Mouse (Mus musculus): ENCODE measurements at regions not wholly inside any gene's neighbourhood (a gene's known extent, or its start where the extent isn't known, plus 50 kb on each side); places are given as distances from the start of the nearest gene placed in this dataset.

- DNase-seq (ENCODE audit: low spot score in 2 of 2) = no peak
Observed at GRCm38 (mm10) chr10:43745931-43746630, 155.5 kb downstream of the Qrsl1 start.

DNA sequence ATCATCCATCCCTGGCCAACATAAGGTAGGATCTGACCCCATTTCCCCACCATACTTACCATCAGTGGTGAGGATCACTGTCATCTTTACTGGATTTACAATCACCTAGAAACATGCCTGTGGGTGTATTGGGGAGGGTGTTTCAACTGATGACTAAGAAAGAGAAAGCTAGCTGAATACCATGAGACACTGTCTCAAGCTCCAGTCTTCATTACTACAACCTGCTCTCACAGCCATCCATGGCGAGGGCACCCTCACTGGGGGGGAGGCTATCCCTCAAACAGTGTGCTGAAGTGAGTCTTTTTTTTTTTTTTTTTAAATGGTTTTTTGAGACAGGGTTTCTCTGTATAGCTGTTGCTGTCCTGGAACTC is 154.9 kb downstream of the Qrsl1 start:
- DNase-seq (ENCODE audit: low spot score in 2 of 2) = no peak

- no peak for DNase-seq (ENCODE audit: low spot score in 2 of 2)
Observed at GRCm38 (mm10) chr10:43747541-43747940, 154.0 kb downstream of the Qrsl1 start.

DNA sequence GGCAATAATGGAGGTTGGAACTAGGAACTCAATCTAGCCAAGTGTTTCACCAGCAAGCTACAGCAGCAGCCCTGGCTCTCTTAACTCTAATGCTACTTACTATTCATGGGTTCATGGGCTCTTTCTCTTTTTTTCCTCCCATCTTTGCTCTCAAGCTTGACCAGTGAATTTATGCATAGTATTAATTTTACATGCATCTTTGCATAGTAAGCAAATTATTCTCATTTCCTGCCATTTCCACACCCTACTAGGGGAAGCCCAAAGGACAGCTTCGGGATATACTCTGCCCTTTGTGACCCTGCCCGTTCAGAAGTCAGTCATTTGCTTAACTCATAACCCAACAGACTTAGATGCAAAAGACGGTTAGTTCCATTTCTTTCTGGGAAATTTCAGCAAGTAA is 153.2 kb downstream of the Qrsl1 start:
- no peak for DNase-seq (ENCODE audit: low spot score in 2 of 2)

- peak in 1 of 2 experiments; percentile 5 for DNase-seq (ENCODE audit: low spot score in 2 of 2)
Observed at GRCm38 (mm10) chr10:43749496-43750110, 151.9 kb downstream of the Qrsl1 start.

DNA sequence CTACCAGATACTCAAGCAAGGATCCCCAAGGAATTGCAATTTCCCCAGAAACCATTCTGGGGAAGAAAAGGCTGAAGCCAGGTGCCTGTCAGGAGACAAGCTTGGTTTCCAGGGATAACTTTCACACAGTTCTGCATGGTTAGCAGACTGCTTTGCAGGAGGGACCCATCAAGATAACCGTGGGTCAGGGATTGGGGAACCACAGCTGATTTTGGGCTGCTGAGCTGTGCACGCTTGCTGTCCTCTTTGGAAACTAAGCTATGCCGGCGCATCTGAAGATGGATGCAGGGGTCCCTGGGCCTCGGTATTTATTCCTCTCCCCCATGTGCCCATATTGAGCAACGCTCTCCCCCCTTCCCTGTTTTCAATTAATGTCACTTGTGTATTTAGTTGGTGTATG is 151.1 kb downstream of the Qrsl1 start:
- no peak for DNase-seq (ENCODE audit: low spot score in 2 of 2)

GRCm38 (mm10) chr10:43750854-43751253 is 150.7 kb downstream of the Qrsl1 start:
- no peak for DNase-seq (ENCODE audit: low spot score in 2 of 2)

- peak; percentile 35 to 56 for DNase-seq (ENCODE audit: low spot score in 2 of 2)
Observed at GRCm38 (mm10) chr10:43751881-43752675, 149.5 kb downstream of the Qrsl1 start.

DNA sequence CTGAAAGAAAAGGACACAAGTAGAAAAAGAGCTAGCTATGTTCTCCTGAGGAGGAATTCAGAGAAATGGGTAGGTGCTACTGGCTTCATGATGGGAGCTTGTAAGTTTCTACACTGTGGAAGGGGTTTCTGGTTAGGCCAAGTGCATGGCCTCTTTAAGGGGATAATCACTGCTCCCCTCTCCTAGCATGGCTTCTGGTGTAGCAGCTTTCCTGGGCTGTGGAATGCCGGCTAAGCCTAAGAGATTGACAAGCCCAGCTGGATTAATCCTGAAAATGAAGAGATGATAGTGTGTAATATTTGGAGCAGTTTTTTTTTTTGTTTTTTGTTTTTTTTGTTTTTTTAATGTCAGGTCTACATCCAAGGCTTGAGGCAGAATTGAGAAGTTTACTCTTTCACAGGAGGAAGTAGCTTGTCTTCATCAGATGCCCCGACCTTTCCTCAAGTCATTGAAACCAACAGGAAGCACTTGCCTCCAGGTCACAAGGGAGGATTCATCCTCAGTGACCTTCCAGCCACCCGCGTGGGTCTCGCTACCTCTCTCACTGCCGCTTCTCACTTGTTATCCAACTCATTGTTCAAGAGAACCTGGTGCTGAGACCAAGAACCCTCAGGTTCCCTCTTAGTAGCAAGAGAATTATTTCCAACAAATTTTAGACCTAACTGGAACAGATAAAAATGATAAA is 144.5 kb downstream of the Qrsl1 start:
- DNase-seq (ENCODE audit: low spot score in 2 of 2) = no peak

- DNase-seq (ENCODE audit: low spot score in 2 of 2) = no peak
Observed at GRCm38 (mm10) chr10:43758124-43759025, 143.2 kb downstream of the Qrsl1 start.

GRCm38 (mm10) chr10:43759186-43759905 is 142.2 kb downstream of the Qrsl1 start:
- no peak for DNase-seq (ENCODE audit: low spot score in 2 of 2)

DNA sequence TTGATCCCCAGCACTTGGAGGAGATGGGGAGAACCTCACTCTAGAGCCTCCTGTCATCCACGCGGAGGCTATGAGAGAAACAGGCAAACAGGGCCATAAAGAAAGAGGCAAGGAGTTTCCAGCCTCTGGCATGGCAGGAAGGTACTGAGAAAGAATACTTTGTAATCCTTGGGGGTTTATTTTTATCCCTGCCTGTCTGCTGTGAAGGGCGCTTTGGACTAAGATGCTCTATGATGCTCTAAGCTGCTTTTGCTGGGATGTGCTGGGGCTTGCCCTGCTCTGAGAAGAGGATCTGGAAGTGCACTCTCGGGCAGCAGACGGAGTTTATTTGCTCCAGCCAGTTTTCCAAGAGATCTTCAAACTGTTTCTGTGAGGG is 141.7 kb downstream of the Qrsl1 start:
- no peak for DNase-seq (ENCODE audit: low spot score in 2 of 2)

DNA sequence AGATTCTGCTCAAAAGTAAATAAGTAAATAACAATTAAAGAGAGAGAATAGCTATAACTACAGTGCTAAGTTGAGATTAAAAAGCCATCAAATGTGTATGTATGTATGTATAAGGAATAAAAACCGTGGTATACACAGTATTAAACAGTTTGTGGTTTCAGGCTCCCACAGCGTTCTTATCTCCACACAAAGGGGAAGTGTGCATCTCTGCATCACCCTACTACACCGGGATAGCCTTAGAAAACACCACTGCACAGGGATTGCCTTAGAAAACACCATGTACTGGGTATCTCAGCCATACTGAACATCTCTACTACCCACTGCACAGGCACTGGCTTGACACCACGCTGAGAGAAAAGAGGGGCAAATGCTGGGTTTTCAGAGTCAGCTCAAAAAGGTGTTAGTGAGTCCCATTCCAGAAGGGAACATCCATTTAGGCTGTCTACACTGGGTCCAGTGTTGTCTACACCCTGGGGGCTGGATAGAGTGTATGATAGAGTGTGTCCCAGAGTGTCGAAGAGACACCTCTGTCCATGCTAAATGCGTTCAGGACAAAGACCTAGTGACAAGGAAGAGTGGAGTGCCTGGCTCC is 139.5 kb downstream of the Qrsl1 start:
- DNase-seq (ENCODE audit: low spot score in 2 of 2) = no peak

- no peak for DNase-seq (ENCODE audit: low spot score in 2 of 2)
Observed at GRCm38 (mm10) chr10:43764581-43764980, 137.0 kb downstream of the Qrsl1 start.

DNA sequence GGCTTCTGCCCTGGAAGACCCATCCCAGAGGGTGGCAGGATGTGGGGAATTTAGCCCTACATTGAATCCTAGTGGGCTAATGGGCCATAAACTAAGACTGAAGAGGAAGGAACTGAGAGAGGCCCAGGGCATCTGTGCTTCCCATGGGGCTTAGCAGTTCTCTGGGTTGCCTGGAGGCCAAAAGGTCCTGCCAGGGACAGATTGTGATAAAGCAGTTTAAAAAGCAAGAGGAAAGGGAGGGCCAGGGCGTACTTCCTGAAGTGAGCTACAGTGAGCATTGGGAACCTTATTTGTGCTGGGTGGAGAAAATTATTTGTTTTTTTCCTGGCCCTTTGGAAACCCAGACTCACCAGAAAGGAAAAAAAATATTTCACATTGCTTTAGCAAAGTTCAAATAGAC is 136.3 kb downstream of the Qrsl1 start:
- DNase-seq (ENCODE audit: low spot score in 2 of 2) = no peak

DNA sequence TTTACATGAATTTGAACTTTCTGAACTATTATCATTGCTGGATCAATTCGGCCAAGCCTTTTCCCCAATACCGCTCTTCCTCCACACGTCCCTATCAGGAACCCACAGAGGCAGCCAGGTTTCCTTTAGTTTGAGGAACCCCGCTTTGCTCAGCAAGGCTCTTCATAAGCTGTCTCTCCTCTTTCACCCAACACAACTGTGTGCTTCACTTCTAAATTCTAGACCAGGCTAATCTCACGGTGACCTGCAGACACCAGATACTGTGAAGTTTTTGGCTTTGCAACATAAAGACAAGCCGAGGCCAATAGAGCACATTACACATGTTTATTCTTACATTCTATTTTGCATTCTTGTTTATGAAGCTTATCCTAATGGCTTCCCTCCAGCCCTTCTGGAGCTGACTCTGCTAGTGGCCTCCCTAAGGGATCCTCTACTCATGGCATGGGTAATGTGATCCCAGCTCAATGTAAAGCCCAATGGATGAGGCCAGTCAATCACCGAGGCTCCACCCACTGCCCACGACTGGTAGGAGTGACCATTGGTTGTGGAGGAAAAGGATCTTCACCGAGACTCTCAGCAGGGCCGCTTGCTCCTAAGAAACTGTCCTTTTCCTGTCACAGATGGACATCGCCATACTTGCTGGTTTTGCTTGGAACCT is 135.6 kb downstream of the Qrsl1 start:
- DNase-seq (ENCODE audit: low spot score in 2 of 2) = no peak

DNA sequence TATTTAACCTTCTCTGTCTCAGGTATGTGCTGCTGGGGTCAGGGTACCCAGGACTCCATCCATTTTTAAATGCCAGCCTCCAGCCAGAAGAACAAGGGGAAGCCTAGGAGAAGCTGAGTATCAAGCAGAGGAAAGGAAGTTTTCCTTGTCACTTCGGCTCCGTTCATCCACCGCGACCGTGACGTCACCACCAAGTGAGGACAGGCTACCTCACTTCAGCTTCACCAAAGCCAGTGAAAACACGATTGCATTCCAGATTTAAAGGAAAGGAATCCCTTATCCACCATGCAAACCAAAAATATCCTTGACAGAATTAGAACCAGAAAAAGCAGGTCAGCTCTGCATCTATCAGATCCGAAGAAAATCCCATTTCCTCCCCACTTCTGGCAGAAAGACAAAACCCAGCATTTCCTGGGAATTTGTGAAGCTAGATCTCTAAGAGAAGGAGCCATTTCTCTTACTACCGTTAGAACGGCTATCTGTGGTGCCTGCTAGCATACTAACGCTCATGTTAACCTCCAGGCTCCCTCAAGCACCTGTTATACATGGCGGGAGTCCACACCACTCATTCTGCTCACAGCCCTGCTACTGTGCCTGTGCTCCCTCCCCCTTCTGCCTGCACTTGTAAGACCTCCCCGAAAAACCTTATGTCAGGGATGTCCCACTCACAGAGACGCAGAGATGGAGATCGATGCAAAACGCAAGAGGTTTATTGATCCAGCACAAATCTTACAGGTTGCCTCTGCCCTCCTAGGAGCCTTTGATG is 133.4 kb downstream of the Qrsl1 start:
- no peak for DNase-seq (ENCODE audit: low spot score in 2 of 2)

DNA sequence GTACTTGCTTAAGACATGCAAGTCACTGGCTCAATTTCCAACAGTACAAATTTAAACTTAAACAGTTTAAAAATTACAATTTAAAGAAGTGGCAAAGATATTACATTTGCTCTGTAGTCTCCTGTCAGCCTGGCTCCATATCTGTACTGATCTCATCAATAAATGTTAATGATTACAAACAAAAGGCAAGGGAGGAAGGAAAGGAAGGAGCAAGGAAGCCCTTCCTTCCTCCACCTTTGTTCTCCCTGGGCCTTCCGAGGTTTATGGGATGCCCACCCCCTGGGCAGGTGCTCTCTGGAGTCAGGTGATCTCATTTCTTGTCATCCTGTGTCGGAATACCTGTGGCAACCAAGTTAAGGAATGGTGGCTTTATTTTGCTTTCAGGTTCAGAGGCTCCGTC is 132.5 kb downstream of the Qrsl1 start:
- no peak for DNase-seq (ENCODE audit: low spot score in 2 of 2)
